Comparison of ENCODE assay signal across 10 mouse cellular contexts in the genomic region with DNA sequence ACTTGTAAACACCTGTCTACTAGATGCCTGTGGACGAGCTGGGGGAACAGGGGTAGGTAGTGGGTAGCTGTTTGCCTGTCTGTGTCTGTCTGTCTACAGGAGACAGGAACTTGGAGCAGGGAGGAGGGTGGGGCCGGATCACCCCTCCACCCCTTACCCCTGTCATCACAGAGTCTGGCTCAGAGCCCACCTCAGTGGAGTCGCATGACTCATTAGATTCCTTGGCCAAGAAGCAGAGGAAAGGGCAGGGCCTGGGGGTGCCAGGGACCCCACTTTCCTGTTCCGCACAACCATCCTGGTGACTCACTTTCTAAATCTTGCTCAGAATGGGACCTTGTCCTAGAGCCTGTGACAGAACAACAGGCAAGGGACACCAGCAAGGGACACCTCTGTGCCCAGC. TPM values are rescaled to one million over a fixed set of nuclear protein-coding genes. Genes with fewer than 3 reads are reported as not detected.
A peak's percentile ranks its signal among the peaks of the same experiment; 100 is the strongest.
DNase-seq lines count a peak whose midpoint lies in the region; ATAC-seq lines count a peak whose summit lies in the region.
"Had no signal": no experiment of that assay in that cellular context is flagged by ENCODE, and none has a peak within 500 bp of the region (broad histone marks: within the 10 kb centered on the region; RNA-seq: fewer than 3 reads in every experiment).

No protein-coding gene starts in this region.

- no peak overlapping the region for H3K9ac ChIP-seq in heart, embryonic 16.5 days (ENCODE audit: low read length)
- H3K9ac ChIP-seq: hindbrain, embryonic 15.5 days had no signal

- peak; percentile 88 for DNase-seq in 416B (ENCODE audit: low read depth)
- DNase-seq in adrenal gland, postnatal 14 days: peak; percentile 83
- DNase-seq in kidney, postnatal 4 days: peak; percentile 48 to 68
- DNase-seq in cerebellum, adult 11-12 months: no peak
- DNase-seq in ovary, adult 18-20 months (ENCODE audit: low spot score): no peak
- DNase-seq: embryo, embryonic 11 days had no signal

- no peaks in the 10 kb centered on the region for H3K36me3 ChIP-seq in heart, embryonic 16.5 days (ENCODE audit: control insufficient read depth, insufficient read depth)
- H3K36me3 ChIP-seq: hindbrain, embryonic 15.5 days had no signal

- H3K9me3 ChIP-seq in heart, embryonic 16.5 days (replicated peaks; ENCODE audit: control insufficient read depth, low read length): no peaks in the 10 kb centered on the region
- H3K9me3 ChIP-seq: hindbrain, embryonic 15.5 days had no signal

- H3K27me3 ChIP-seq in heart, embryonic 16.5 days (ENCODE audit: control insufficient read depth, insufficient read depth, low read length): no peaks in the 10 kb centered on the region

- no peak overlapping the region for H3K4me2 ChIP-seq in heart, embryonic 16.5 days (ENCODE audit: low read depth, low read length)
- H3K4me2 ChIP-seq: hindbrain, embryonic 15.5 days had no signal

- 23% methylated on average over 4 of the region's 4 CpGs for WGBS in heart, embryonic 16.5 days

- ATAC-seq in heart, embryonic 16.5 days (replicated peaks; ENCODE audit: extremely low read depth, insufficient read depth, low FRiP score): peak; percentile 47; the same call in 1 of the 2 replicates
- no peak for ATAC-seq in frontal cortex, adult (ENCODE audit: low TSS enrichment)
- no peak for ATAC-seq in monocyte, adult 5-6 weeks (replicated peaks; ENCODE audit: insufficient number of reproducible peaks, low FRiP score, low TSS enrichment, poor library complexity, severe bottlenecking)

- peak overlapping the region; percentile 26; the same call in 1 of the 2 replicates for H3K27ac ChIP-seq in heart, embryonic 16.5 days (ENCODE audit: low read length)
- H3K27ac ChIP-seq: hindbrain, embryonic 15.5 days had no signal

- no peak overlapping the region for H3K4me3 ChIP-seq in heart, embryonic 16.5 days (ENCODE audit: low read length)
- H3K4me3 ChIP-seq: hindbrain, embryonic 15.5 days had no signal

- peaks cover 60% of the 10 kb centered on the region for H3K4me1 ChIP-seq in heart, embryonic 16.5 days (ENCODE audit: control insufficient read depth, insufficient read depth, low read length)

RNA-seq across cellular contexts. Expression of gene Tinagl1, which starts 2.2 kb away (rescaled TPM):
- 131 and 156 TPM in 2 replicates for total RNA-seq in adrenal gland, postnatal 14 days (2021)
- 61.2 and 70.6 TPM in 2 replicates for polyA plus RNA-seq in heart, embryonic 16.5 days (2015; fragmentation: Nextera tagmentation; extraction: Ambion mirVana)
- total RNA-seq in monocyte, adult 5-6 weeks (2017): not detected in 3 replicates

RNA-seq across cellular contexts. Expression of gene Hcrtr1, which starts 37.9 kb away (rescaled TPM):
- 0.48 and 0.90 TPM in 2 replicates for total RNA-seq in adrenal gland, postnatal 14 days (2021)
- polyA plus RNA-seq in heart, embryonic 16.5 days (2015; fragmentation: Nextera tagmentation; extraction: Ambion mirVana): 0.19 TPM in 1 of 2 replicates, not detected in the other
- not detected in 3 replicates for total RNA-seq in monocyte, adult 5-6 weeks (2017)

RNA-seq across cellular contexts. Expression of gene Gm853, which starts 45.1 kb away (rescaled TPM):
- total RNA-seq in adrenal gland, postnatal 14 days (2021): not detected in 2 replicates
- not detected in 2 replicates for polyA plus RNA-seq in heart, embryonic 16.5 days (2015; fragmentation: Nextera tagmentation; extraction: Ambion mirVana)
- total RNA-seq in monocyte, adult 5-6 weeks (2017): not detected in 3 replicates

Comparison
In these comparisons a context has a peak if more than half of its experiments do, and no peak if none do; other contexts are left out.
1. DNase-seq: peak in 416B (single experiment), adrenal gland, postnatal 14 days (single experiment) and kidney, postnatal 4 days (2 of 2); none in cerebellum, adult 11-12 months (single experiment) and ovary, adult 18-20 months (single experiment).
2. RNA of gene Tinagl1, which starts 2.2 kb away (total RNA-seq): 131 to 156 TPM in adrenal gland, postnatal 14 days; not detected in monocyte, adult 5-6 weeks; every median in the first group is over 100 times any median in the second.